Mouse (Mus musculus): ENCODE measurements around the gene Pogz. TPM values are rescaled to one million over a fixed set of nuclear protein-coding genes. Genes with fewer than 3 reads are reported as not detected.
"Not testable (repeated sequence)": the region's sequence is repeated elsewhere in the genome, so short reads cannot be mapped to it uniquely, and the experiment has no call there.

Pogz gene
- polyA plus RNA-seq, 1 experiment from 2014 or later = 21.1 TPM

GRCm38 (mm10) chr3:94882579-94882978, 45.2 kb downstream of the Pogz start:
- 83% methylated on average over 3 of the region's 3 CpGs for WGBS
- no peak overlapping the region for H3K4me3 ChIP-seq (ENCODE audit: low read depth, low read length)
- H3K4me1 ChIP-seq (ENCODE audit: control insufficient read depth, insufficient read depth, low read length) = peaks cover 11% of the 10 kb centered on the region
- ATAC-seq = no peak
- peaks cover 38% of the 10 kb centered on the region for H3K36me3 ChIP-seq (ENCODE audit: control insufficient read depth, insufficient read depth, low read length)
- no peaks in the 10 kb centered on the region for H3K9me3 ChIP-seq (replicated peaks; ENCODE audit: control insufficient read depth, low read length, poor library complexity, severe bottlenecking)
- no peak overlapping the region for H3K4me2 ChIP-seq (ENCODE audit: low read length)
- no peak overlapping the region for H3K27ac ChIP-seq (ENCODE audit: low read length)
- H3K9ac ChIP-seq (ENCODE audit: low read depth, low read length) = no peak overlapping the region
- no peaks in the 10 kb centered on the region for H3K27me3 ChIP-seq (ENCODE audit: control insufficient read depth, insufficient read depth, low read depth, low read length)

- Histone ChIP-seq H3K9ac (ENCODE audit: low read depth, low read length) (peak within 1 kb of the TSS; percentile 96), H3K4me3 (ENCODE audit: low read depth, low read length) (peak within 1 kb of the TSS; percentile 94), H3K27ac (ENCODE audit: low read length) (peak within 1 kb of the TSS; percentile 88), H3K36me3 (ENCODE audit: control insufficient read depth, insufficient read depth, low read length) (peaks cover 12% of the 10 kb centered on the region), H3K27me3 (ENCODE audit: control insufficient read depth, insufficient read depth, low read depth, low read length) (no peaks in the 10 kb centered on the region), H3K4me2 (ENCODE audit: low read length) (peak within 1 kb of the TSS; percentile 96), H3K9me3 (replicated peaks; ENCODE audit: control insufficient read depth, low read length, poor library complexity, severe bottlenecking) (no peaks in the 10 kb centered on the region), H3K4me1 (ENCODE audit: control insufficient read depth, insufficient read depth, low read length) (peaks cover 11% of the 10 kb centered on the region)
- ATAC-seq = peak; percentile 92
- WGBS = under 1% methylated on average over 61 of the region's 61 CpGs
Observed at GRCm38 (mm10) chr3:94886316-94887224, 49.2 kb downstream of the Pogz start, which contains the start of gene Psmb4. TSS of gene Psmb4 (minus strand) at chr3:94886961.

- Histone ChIP-seq H3K4me2 (ENCODE audit: low read length) (no peak overlapping the region), H3K9ac (ENCODE audit: low read depth, low read length) (no peak overlapping the region), H3K4me3 (ENCODE audit: low read depth, low read length) (no peak overlapping the region), H3K27me3 (ENCODE audit: control insufficient read depth, insufficient read depth, low read depth, low read length) (0 out of 2 replicates have a peak, but pooled peaks cover 3% of the 10 kb centered on the region), H3K9me3 (replicated peaks; ENCODE audit: control insufficient read depth, low read length, poor library complexity, severe bottlenecking) (no peaks in the 10 kb centered on the region), H3K4me1 (ENCODE audit: control insufficient read depth, insufficient read depth, low read length) (peaks cover 11% of the 10 kb centered on the region), H3K36me3 (ENCODE audit: control insufficient read depth, insufficient read depth, low read length) (peaks cover 7% of the 10 kb centered on the region; the same call in 1 of the 2 replicates), H3K27ac (ENCODE audit: low read length) (no peak overlapping the region)
- no peak for ATAC-seq
Observed at GRCm38 (mm10) chr3:94888595-94888994, 51.2 kb downstream of the Pogz start.

- Histone ChIP-seq H3K27me3 (ENCODE audit: control insufficient read depth, insufficient read depth, low read depth, low read length) (0 out of 2 replicates have a peak, but pooled peaks cover 3% of the 10 kb centered on the region), H3K9me3 (replicated peaks; ENCODE audit: control insufficient read depth, low read length, poor library complexity, severe bottlenecking) (no peaks in the 10 kb centered on the region), H3K9ac (ENCODE audit: low read depth, low read length) (no peak overlapping the region), H3K36me3 (ENCODE audit: control insufficient read depth, insufficient read depth, low read length) (no peaks in the 10 kb centered on the region), H3K27ac (ENCODE audit: low read length) (no peak overlapping the region), H3K4me3 (ENCODE audit: low read depth, low read length) (no peak overlapping the region), H3K4me1 (ENCODE audit: control insufficient read depth, insufficient read depth, low read length) (no peaks in the 10 kb centered on the region), H3K4me2 (ENCODE audit: low read length) (no peak overlapping the region)
- 76% methylated on average over 3 of the region's 3 CpGs for WGBS
- ATAC-seq = no peak
Observed at GRCm38 (mm10) chr3:94894076-94894475, 56.7 kb downstream of the Pogz start.

- Histone ChIP-seq H3K36me3 (ENCODE audit: control insufficient read depth, insufficient read depth, low read length) (no peaks in the 10 kb centered on the region), H3K4me1 (ENCODE audit: control insufficient read depth, insufficient read depth, low read length) (no peaks in the 10 kb centered on the region), H3K27me3 (ENCODE audit: control insufficient read depth, insufficient read depth, low read depth, low read length) (no peaks in the 10 kb centered on the region), H3K9me3 (replicated peaks; ENCODE audit: control insufficient read depth, low read length, poor library complexity, severe bottlenecking) (no peaks in the 10 kb centered on the region), H3K4me2 (ENCODE audit: low read length) (no peak overlapping the region), H3K9ac (ENCODE audit: low read depth, low read length) (no peak overlapping the region), H3K4me3 (ENCODE audit: low read depth, low read length) (no peak overlapping the region), H3K27ac (ENCODE audit: low read length) (no peak overlapping the region)
- ATAC-seq = 0 out of 2 replicates have a peak, but pooled peaks have one; percentile 48
- 24% methylated on average over 7 of the region's 7 CpGs for WGBS
Observed at GRCm38 (mm10) chr3:94902747-94903146, 65.4 kb downstream of the Pogz start.

GRCm38 (mm10) chr3:94904759-94905158, 67.4 kb downstream of the Pogz start:
- H3K27me3 ChIP-seq (ENCODE audit: control insufficient read depth, insufficient read depth, low read depth, low read length); H3K9me3 ChIP-seq (replicated peaks; ENCODE audit: control insufficient read depth, low read length, poor library complexity, severe bottlenecking); ATAC-seq; H3K27ac ChIP-seq (ENCODE audit: low read length); H3K36me3 ChIP-seq (ENCODE audit: control insufficient read depth, insufficient read depth, low read length); H3K9ac ChIP-seq (ENCODE audit: low read depth, low read length); H3K4me2 ChIP-seq (ENCODE audit: low read length); H3K4me3 ChIP-seq (ENCODE audit: low read depth, low read length); H3K4me1 ChIP-seq (ENCODE audit: control insufficient read depth, insufficient read depth, low read length): not testable (repeated sequence)
- 57% methylated on average over 3 of the region's 3 CpGs for WGBS

GRCm38 (mm10) chr3:94906482-94906881, 69.1 kb downstream of the Pogz start:
- H3K27me3 ChIP-seq (ENCODE audit: control insufficient read depth, insufficient read depth, low read depth, low read length) = no peaks in the 10 kb centered on the region
- H3K4me1 ChIP-seq (ENCODE audit: control insufficient read depth, insufficient read depth, low read length) = no peaks in the 10 kb centered on the region
- 55% methylated on average over 1 of the region's 1 CpGs for WGBS
- no peak overlapping the region for H3K9ac ChIP-seq (ENCODE audit: low read depth, low read length)
- no peaks in the 10 kb centered on the region for H3K36me3 ChIP-seq (ENCODE audit: control insufficient read depth, insufficient read depth, low read length)
- no peaks in the 10 kb centered on the region for H3K9me3 ChIP-seq (replicated peaks; ENCODE audit: control insufficient read depth, low read length, poor library complexity, severe bottlenecking)
- no peak overlapping the region for H3K4me3 ChIP-seq (ENCODE audit: low read depth, low read length)
- no peak for ATAC-seq
- no peak overlapping the region for H3K4me2 ChIP-seq (ENCODE audit: low read length)
- no peak overlapping the region for H3K27ac ChIP-seq (ENCODE audit: low read length)

- no peak overlapping the region for H3K4me2 ChIP-seq (ENCODE audit: low read length)
- 82% methylated on average over 2 of the region's 2 CpGs for WGBS
Observed at GRCm38 (mm10) chr3:94911050-94911693, 73.8 kb downstream of the Pogz start.

GRCm38 (mm10) chr3:94913801-94914200, 76.4 kb downstream of the Pogz start:
- no peak for ATAC-seq
- Histone ChIP-seq H3K36me3 (ENCODE audit: control insufficient read depth, insufficient read depth, low read length) (no peaks in the 10 kb centered on the region), H3K9ac (ENCODE audit: low read depth, low read length) (no peak overlapping the region), H3K27me3 (ENCODE audit: control insufficient read depth, insufficient read depth, low read depth, low read length) (no peaks in the 10 kb centered on the region), H3K4me2 (ENCODE audit: low read length) (no peak overlapping the region), H3K4me3 (ENCODE audit: low read depth, low read length) (no peak overlapping the region), H3K9me3 (replicated peaks; ENCODE audit: control insufficient read depth, low read length, poor library complexity, severe bottlenecking) (no peaks in the 10 kb centered on the region), H3K27ac (ENCODE audit: low read length) (no peak overlapping the region), H3K4me1 (ENCODE audit: control insufficient read depth, insufficient read depth, low read length) (no peaks in the 10 kb centered on the region)
- 78% methylated on average over 5 of the region's 5 CpGs for WGBS

More at GRCm38 (mm10) chr3:94911050-94911693, 73.8 kb downstream of the Pogz start:
- H3K27ac ChIP-seq (ENCODE audit: low read length) = no peak overlapping the region
- H3K9me3 ChIP-seq (replicated peaks; ENCODE audit: control insufficient read depth, low read length, poor library complexity, severe bottlenecking) = no peaks in the 10 kb centered on the region
- ATAC-seq = no peak
- H3K9ac ChIP-seq (ENCODE audit: low read depth, low read length) = no peak overlapping the region
- no peak overlapping the region for H3K4me3 ChIP-seq (ENCODE audit: low read depth, low read length)
- H3K4me1 ChIP-seq (ENCODE audit: control insufficient read depth, insufficient read depth, low read length) = no peaks in the 10 kb centered on the region
- H3K36me3 ChIP-seq (ENCODE audit: control insufficient read depth, insufficient read depth, low read length) = no peaks in the 10 kb centered on the region
- H3K27me3 ChIP-seq (ENCODE audit: control insufficient read depth, insufficient read depth, low read depth, low read length) = no peaks in the 10 kb centered on the region
